In genomic region chr8:11205532-11205931, GRCm38 (mm10) we compare ENCODE assay signal across 18 mouse cellular contexts.
"Had no signal": no experiment of that assay in that cellular context is flagged by ENCODE, and none has a peak within 500 bp of the region (broad histone marks: within the 10 kb centered on the region; RNA-seq: fewer than 3 reads in every experiment).

No protein-coding gene starts in this region.

- H3K9me3 ChIP-seq: limb, embryonic 12.5 days; limb, embryonic 15.5 days had no signal

- H3K27ac ChIP-seq: limb, embryonic 12.5 days; limb, embryonic 15.5 days; liver, embryonic 14.5 days; macrophage; stomach, postnatal 0 days had no signal

- H3K4me2 ChIP-seq: limb, embryonic 12.5 days; limb, embryonic 15.5 days; liver, embryonic 11.5 days; lung, embryonic 14.5 days; midbrain, embryonic 11.5 days had no signal

- H3K9ac ChIP-seq: limb, embryonic 12.5 days; limb, embryonic 15.5 days; liver, embryonic 14.5 days; liver, postnatal 0 days; lung, embryonic 14.5 days had no signal

- ATAC-seq: liver, postnatal 0 days; lung, postnatal 0 days had no signal

- H3K4me3 ChIP-seq: limb, embryonic 12.5 days; limb, embryonic 15.5 days had no signal

- DNase-seq: kidney, adult 9 months; kidney, postnatal 14 days; kidney, postnatal 4 days; left cerebral cortex, postnatal 4 days; liver, postnatal 0 days; lung, embryonic 14.5 days; midbrain, embryonic 14.5 days; thymus, adult 2 months; thymus, postnatal 14 days; thymus, postnatal 4 days had no signal

- H3K27me3 ChIP-seq: limb, embryonic 12.5 days; limb, embryonic 15.5 days had no signal

- H3K4me1 ChIP-seq: limb, embryonic 12.5 days; limb, embryonic 15.5 days had no signal
